Mouse (Mus musculus) urinary bladder, postnatal 10 days (tissue): Measurements from ENCODE around the gene Psmd4.
"Not testable (repeated sequence)": the region's sequence is repeated elsewhere in the genome, so short reads cannot be mapped to it uniquely, and the experiment has no call there.

Source experiments
- DNase-seq: peaks from one replicate; pipeline ENCODE4 v3.0.0; 2022; ENCODE audit warnings: low spot score

Psmd4 gene

GRCm38 (mm10) chr3:95042166-95042837 lies at the start of gene Psmd4:
TSS of gene Psmd4 (minus strand) at chr3:95042614.
- DNase-seq = peak; percentile 85

- no peak for DNase-seq
Measured at GRCm38 (mm10) chr3:95088071-95088470, 45.7 kb upstream of the Psmd4 start.

- DNase-seq = no peak
Measured at GRCm38 (mm10) chr3:95071606-95072005, 29.2 kb upstream of the Psmd4 start.

- DNase-seq = no peak
Measured at GRCm38 (mm10) chr3:95066570-95066969, 24.2 kb upstream of the Psmd4 start.

GRCm38 (mm10) chr3:95066095-95066494 lies 23.7 kb upstream of the Psmd4 start:
- DNase-seq = no peak

- no peak for DNase-seq
Measured at GRCm38 (mm10) chr3:95065553-95065952, 23.1 kb upstream of the Psmd4 start.

- no peak for DNase-seq
Measured at GRCm38 (mm10) chr3:95063741-95064140, 21.3 kb upstream of the Psmd4 start.

GRCm38 (mm10) chr3:95058078-95058477 lies 15.7 kb upstream of the Psmd4 start:
- no peak for DNase-seq

- no peak for DNase-seq
Measured at GRCm38 (mm10) chr3:95056275-95056674, 13.9 kb upstream of the Psmd4 start.

- no peak for DNase-seq
Measured at GRCm38 (mm10) chr3:95054481-95055260, 12.3 kb upstream of the Psmd4 start.

- DNase-seq = no peak
Measured at GRCm38 (mm10) chr3:95053701-95054100, 11.3 kb upstream of the Psmd4 start.

- no peak for DNase-seq
Measured at GRCm38 (mm10) chr3:95052959-95053358, 10.5 kb upstream of the Psmd4 start.

- no peak for DNase-seq
Measured at GRCm38 (mm10) chr3:95047914-95048313, 5.5 kb upstream of the Psmd4 start.

- no peak for DNase-seq
Measured at GRCm38 (mm10) chr3:95046462-95047057, 4.1 kb upstream of the Psmd4 start.

- DNase-seq = no peak
Measured at GRCm38 (mm10) chr3:95043251-95043650, 837 bp upstream of the Psmd4 start.

- no peak for DNase-seq
Measured at GRCm38 (mm10) chr3:95042838-95043229, 420 bp upstream of the Psmd4 start.

- DNase-seq = no peak
Measured at GRCm38 (mm10) chr3:95041625-95042024, 789 bp downstream of the Psmd4 start.

GRCm38 (mm10) chr3:95029953-95030352 lies 12.5 kb downstream of the Psmd4 start:
- DNase-seq = no peak

- DNase-seq = not testable (repeated sequence)
Measured at GRCm38 (mm10) chr3:95029291-95029827, 13.1 kb downstream of the Psmd4 start.

- no peak for DNase-seq
Measured at GRCm38 (mm10) chr3:95028603-95029002, 13.8 kb downstream of the Psmd4 start.

GRCm38 (mm10) chr3:95027701-95028100 lies 14.7 kb downstream of the Psmd4 start:
- no peak for DNase-seq

GRCm38 (mm10) chr3:95027057-95027645 lies 15.3 kb downstream of the Psmd4 start:
- no peak for DNase-seq
